Comparison of ENCODE assay signal across 8 mouse cellular contexts in genomic region chr9:42471921-42472747, GRCm38 (mm10). TPM values are rescaled to one million over a fixed set of nuclear protein-coding genes. Genes with fewer than 3 reads are reported as not detected.
DNase-seq lines count a peak whose midpoint lies in the region; ATAC-seq and TF ChIP-seq lines count a peak whose summit lies in the region.

No protein-coding gene starts in this region.

- H3K4me1 ChIP-seq in MEL (ENCODE audit: control insufficient read depth in 1 of 2, insufficient read depth in 2 of 2, low read length in 2 of 2) = peaks cover 26 to 51% of the 10 kb centered on the region in 2 experiments
- H3K4me1 ChIP-seq in cerebellum, adult 2 months (ENCODE audit: control insufficient read depth, insufficient read depth, low read length) = peaks cover 8% of the 10 kb centered on the region; the same call in 1 of the 2 replicates
- H3K4me1 ChIP-seq in forebrain, postnatal 0 days (ENCODE audit: insufficient read depth) = peaks cover 17% of the 10 kb centered on the region
- peaks cover 11% of the 10 kb centered on the region for H3K4me1 ChIP-seq in lung, adult 2 months (ENCODE audit: control insufficient read depth, insufficient read depth, low read length)
- H3K4me1 ChIP-seq in neural tube, embryonic 15.5 days = peaks cover 38% of the 10 kb centered on the region

- ATAC-seq in forebrain, postnatal 0 days = peak; percentile 97
- peak; percentile 94 for ATAC-seq in neural tube, embryonic 15.5 days (ENCODE audit: low FRiP score)

- H3K27me3 ChIP-seq in MEL (ENCODE audit: control insufficient read depth in 1 of 2, insufficient read depth in 2 of 2, low read length in 2 of 2) = no peaks in the 10 kb centered on the region
- no peaks in the 10 kb centered on the region for H3K27me3 ChIP-seq in cerebellum, adult 2 months (ENCODE audit: control insufficient read depth, insufficient read depth, low read length)
- H3K27me3 ChIP-seq in forebrain, postnatal 0 days (ENCODE audit: insufficient read depth, low read length) = no peaks in the 10 kb centered on the region
- no peaks in the 10 kb centered on the region for H3K27me3 ChIP-seq in neural tube, embryonic 15.5 days (replicated peaks)

- peak overlapping the region; percentile 55 for H3K27ac ChIP-seq in MEL (ENCODE audit: control insufficient read depth, low read depth, low read length)
- H3K27ac ChIP-seq in cerebellum, adult 2 months (ENCODE audit: insufficient read depth, low read length) = peak overlapping the region; percentile 45; the same call in 1 of the 2 replicates
- peak overlapping the region; percentile 82 for H3K27ac ChIP-seq in forebrain, postnatal 0 days (ENCODE audit: low read depth, low read length)
- H3K27ac ChIP-seq in layer of hippocampus, adult 2 months = peak overlapping the region; percentile 96
- peak overlapping the region; percentile 72 for H3K27ac ChIP-seq in neural tube, embryonic 15.5 days (replicated peaks)

- no peaks in the 10 kb centered on the region for H3K9me3 ChIP-seq in MEL (replicated peaks; ENCODE audit: insufficient read depth, low read length)
- no peaks in the 10 kb centered on the region for H3K9me3 ChIP-seq in forebrain, postnatal 0 days (ENCODE audit: low read length)
- no peaks in the 10 kb centered on the region for H3K9me3 ChIP-seq in neural tube, embryonic 15.5 days (replicated peaks)

- WGBS in cerebellum, adult 2 months = 5% methylated on average over 49 of the region's 49 CpGs
- 5% methylated on average over 49 of the region's 49 CpGs for WGBS in forebrain, postnatal 0 days
- 7% methylated on average over 49 of the region's 49 CpGs for WGBS in lung, adult 2 months
- WGBS in neural tube, embryonic 15.5 days = 4% methylated on average over 49 of the region's 49 CpGs

- H3K4me3 ChIP-seq in MEL (ENCODE audit: control insufficient read depth in 1 of 2, insufficient read depth in 1 of 2, low read depth in 2 of 2, low read length in 2 of 2) = peak overlapping the region; percentile 78 to 95
- peak overlapping the region; percentile 64 for H3K4me3 ChIP-seq in cerebellum, adult 2 months (replicated peaks; ENCODE audit: insufficient read depth, low read depth, low read length)
- peak overlapping the region; percentile 92 for H3K4me3 ChIP-seq in forebrain, postnatal 0 days (ENCODE audit: low read depth, low read length)
- H3K4me3 ChIP-seq in layer of hippocampus, adult 2 months = peak overlapping the region; percentile 64
- H3K4me3 ChIP-seq in lung, adult 2 months (replicated peaks; ENCODE audit: extremely low read depth, low read depth, low read length) = peak overlapping the region; percentile 72
- peak overlapping the region; percentile 77 for H3K4me3 ChIP-seq in neural tube, embryonic 15.5 days (replicated peaks)

- 0 out of 4 replicates have a peak, but pooled peaks of 1 of the 2 experiments have one; percentile 34 for TF ChIP-seq POLR2A in MEL (IDR thresholded peaks at IDR 0.05; ENCODE audit: control insufficient read depth in 1 of 2, insufficient read depth in 1 of 2, low read depth in 1 of 2, low read length in 2 of 2, poor library complexity in 1 of 2)
- peak; percentile 46; the same call in 1 of the 2 replicates for TF ChIP-seq POLR2A in cerebellum, adult 2 months (IDR thresholded peaks at IDR 0.05; ENCODE audit: borderline replicate concordance, insufficient read depth, low read length)
- 0 out of 2 replicates have a peak, but pooled peaks have one; percentile 31 for TF ChIP-seq POLR2A in lung, adult 2 months (IDR thresholded peaks at IDR 0.05; ENCODE audit: borderline replicate concordance, extremely low read depth, low read depth, low read length)

- DNase-seq in MEL (ENCODE audit: low read depth, low spot score) = peak; percentile 87
- DNase-seq in cerebellum, adult 2 months = peak; percentile 92 to 96
- peak; percentile 98 for DNase-seq in forebrain, postnatal 0 days
- peak; percentile 87 for DNase-seq in heart, postnatal 4 days
- DNase-seq in layer of hippocampus, adult 2 months (ENCODE audit: low spot score in 2 of 2) = peak; percentile 92 to 94
- DNase-seq in lung, adult 2 months = peak; percentile 87
- peak; percentile 94 for DNase-seq in testis, postnatal 10 days (ENCODE audit: low spot score)

- peak overlapping the region; percentile 90 for H3K4me2 ChIP-seq in forebrain, postnatal 0 days (ENCODE audit: low read depth)
- H3K4me2 ChIP-seq in neural tube, embryonic 15.5 days = peak overlapping the region; percentile 88

- peaks cover 0 to 33% of the 10 kb centered on the region in 2 experiments; a peak in 2 of 4 replicates for H3K36me3 ChIP-seq in MEL (ENCODE audit: control insufficient read depth in 1 of 2, insufficient read depth in 2 of 2, low read length in 2 of 2)
- no peaks in the 10 kb centered on the region for H3K36me3 ChIP-seq in forebrain, postnatal 0 days (ENCODE audit: insufficient read depth)
- H3K36me3 ChIP-seq in neural tube, embryonic 15.5 days = 0 out of 2 replicates have a peak, but pooled peaks cover 2% of the 10 kb centered on the region

- peak overlapping the region; percentile 84 for H3K9ac ChIP-seq in MEL (ENCODE audit: control insufficient read depth, low read depth, low read length, poor library complexity, severe bottlenecking)
- H3K9ac ChIP-seq in forebrain, postnatal 0 days = peak overlapping the region; percentile 87
- H3K9ac ChIP-seq in neural tube, embryonic 15.5 days (replicated peaks) = peak overlapping the region; percentile 86

- no peak for TF ChIP-seq RAD21 in MEL (IDR thresholded peaks at IDR 0.05; ENCODE audit: low read depth, low read length)

- TF ChIP-seq CTCF in MEL (IDR thresholded peaks at IDR 0.05 in 2 of 3, conservative IDR thresholded peaks at IDR 0.05 in 1 of 3; ENCODE audit: control insufficient read depth in 1 of 3, insufficient read depth in 1 of 3, low read depth in 2 of 3, low read length in 3 of 3, poor library complexity in 1 of 3, severe bottlenecking in 1 of 3) = no peak
- no peak for TF ChIP-seq CTCF in cerebellum, adult 2 months (IDR thresholded peaks at IDR 0.05; ENCODE audit: borderline replicate concordance, insufficient read depth, low read depth, low read length)
- no peak for TF ChIP-seq CTCF in forebrain, postnatal 0 days (IDR thresholded peaks at IDR 0.05; ENCODE audit: low read depth)
- TF ChIP-seq CTCF in layer of hippocampus, adult 2 months (conservative IDR thresholded peaks at IDR 0.05) = no peak
- no peak for TF ChIP-seq CTCF in lung, adult 2 months (IDR thresholded peaks at IDR 0.05; ENCODE audit: insufficient read depth, low read length)

- H3K79me2 ChIP-seq in MEL (ENCODE audit: control insufficient read depth, insufficient read depth, low read length, poor library complexity) = peaks cover 21% of the 10 kb centered on the region

- TF ChIP-seq EP300 in MEL (IDR thresholded peaks at IDR 0.05; ENCODE audit: low read depth in 1 of 2, low read length in 2 of 2) = no peak

TF ChIP-seq in MEL, 35 proteins besides CTCF, POLR2A, EP300 and RAD21 (continues in another document):
- TF ChIP-seq NRF1 (IDR thresholded peaks at IDR 0.05; ENCODE audit: insufficient read depth, low read depth, low read length, poor library complexity, severe bottlenecking) (no peak), ZKSCAN1 (IDR thresholded peaks at IDR 0.05; ENCODE audit: low read depth, low read length) (no peak), ZC3H11A (IDR thresholded peaks at IDR 0.05; ENCODE audit: low read depth, low read length) (no peak), TCF12 (IDR thresholded peaks at IDR 0.05; ENCODE audit: low read depth, low read length) (no peak), MEF2A (IDR thresholded peaks at IDR 0.05; ENCODE audit: extremely low read depth, insufficient replicate concordance, low read depth, low read length, poor library complexity, severe bottlenecking) (no peak), MAX (IDR thresholded peaks at IDR 0.05; ENCODE audit: low read length) (peak; percentile 97), MYC (IDR thresholded peaks at IDR 0.05; ENCODE audit: low read depth, low read length) (0 out of 2 replicates have a peak, but pooled peaks have one; percentile 22), MYB (IDR thresholded peaks at IDR 0.05; ENCODE audit: low read depth, low read length) (no peak), RCOR1 (IDR thresholded peaks at IDR 0.05; ENCODE audit: low read depth, low read length) (no peak), GABPA (IDR thresholded peaks at IDR 0.05; ENCODE audit: low read depth, low read length) (no peak), CHD2 (IDR thresholded peaks at IDR 0.05; ENCODE audit: low read length) (no peak), ZMIZ1 (IDR thresholded peaks at IDR 0.05; ENCODE audit: low read depth, low read length) (no peak), E2F4 (IDR thresholded peaks at IDR 0.05; ENCODE audit: borderline replicate concordance, low read depth, low read length) (no peak), BHLHE40 (IDR thresholded peaks at IDR 0.05; ENCODE audit: borderline replicate concordance, low read depth, low read length) (peak; percentile 98), ZNF384 (IDR thresholded peaks at IDR 0.05; ENCODE audit: low read depth, low read length) (no peak), GATA1 (IDR thresholded peaks at IDR 0.05; ENCODE audit: low read depth, low read length) (no peak), USF1 (IDR thresholded peaks at IDR 0.05; ENCODE audit: low read depth, low read length) (peak; percentile 97), TBP (IDR thresholded peaks at IDR 0.05; ENCODE audit: low read depth, low read length) (no peak), POLR2AphosphoS2 (IDR thresholded peaks at IDR 0.05; ENCODE audit: low read length) (no peak), SIN3A (IDR thresholded peaks at IDR 0.05; ENCODE audit: low read length) (peak; percentile 92), HCFC1 (IDR thresholded peaks at IDR 0.05; ENCODE audit: low read depth, low read length) (peak; percentile 84), UBTF (IDR thresholded peaks at IDR 0.05; ENCODE audit: borderline replicate concordance, insufficient read depth, low read depth, low read length) (no peak), MAZ (IDR thresholded peaks at IDR 0.05; ENCODE audit: low read depth, low read length) (no peak), ELF1 (IDR thresholded peaks at IDR 0.05; ENCODE audit: low read depth, low read length) (peak; percentile 76), NELFE (IDR thresholded peaks at IDR 0.05; ENCODE audit: low read depth, low read length) (peak; percentile 45)

RNA-seq across cellular contexts. Expression of gene Tbcel, which starts 35.5 kb away (rescaled TPM):
- total RNA-seq in MEL (2012; rRNA removed) = 13.8 and 15.5 TPM in 2 replicates
- polyA plus RNA-seq in MEL (2012; ENCODE audit: insufficient read depth in 1 of 2, insufficient read length in 2 of 2, low read depth in 1 of 2, low replicate concordance in 2 of 2, missing spikeins in 1 of 2) = 10 to 100 TPM; 20.4 to 39.8 TPM
- 32.8 and 33.0 TPM in 2 replicates for polyA plus RNA-seq in cerebellum, adult 2 months (2012; rRNA removed)
- 16.6 and 24.8 TPM in 2 replicates for total RNA-seq in forebrain, postnatal 0 days (2014; rRNA removed)
- 2.1 and 3.2 TPM in 2 replicates for polyA plus RNA-seq in forebrain, postnatal 0 days (2015; fragmentation: Nextera tagmentation; extraction: Ambion mirVana)
- total RNA-seq in heart, postnatal 4 days (2021) = 10 to 100 TPM; 18.1 to 19.8 TPM
- 10 to 100 TPM; 57.9 to 61.0 TPM for total RNA-seq in layer of hippocampus, adult 2 months (2021)
- polyA plus RNA-seq in lung, adult 2 months (2012; rRNA removed) = 12.0 and 19.9 TPM in 2 replicates
- 3.9 and 4.0 TPM in 2 replicates for polyA plus RNA-seq in neural tube, embryonic 15.5 days (2015; fragmentation: Nextera tagmentation; extraction: Ambion mirVana)

Comparison
In these comparisons a context has a peak if more than half of its experiments do, and no peak if none do; other contexts are left out.
1. Peak in every context shown above with its lines: DNase-seq, ATAC-seq, H3K4me3 ChIP-seq and H3K27ac ChIP-seq.
2. H3K27ac ChIP-seq: peak in every context shown above with its lines; median percentile 96 in layer of hippocampus, adult 2 months; 82 in forebrain, postnatal 0 days; 72 in neural tube, embryonic 15.5 days; 55 in MEL; 45 in cerebellum, adult 2 months.